Mouse (Mus musculus): ENCODE results near the gene Ovol2.

GRCm38 (mm10) chr2:144324218-144324617 is 7.7 kb downstream of the Ovol2 start:
- no peak for TF ChIP-seq CTCF (IDR thresholded peaks at IDR 0.05; ENCODE audit: extremely low read depth, insufficient read depth, low read length)
- TF ChIP-seq POLR2A (IDR thresholded peaks at IDR 0.05; ENCODE audit: extremely low read depth, insufficient read depth, low read length): no peak
